Mouse (Mus musculus) MEL (cell line): Measurements from ENCODE around the gene Hspa1b. TPM values are rescaled to one million over a fixed set of nuclear protein-coding genes. Genes with fewer than 3 reads are reported as not detected.
"Not testable (repeated sequence)": the region's sequence is repeated elsewhere in the genome, so short reads cannot be mapped to it uniquely, and the experiment has no call there.

Experiments used
- DNase-seq: peaks from one replicate; pipeline ENCODE4 v3.0.0; 2011; ENCODE audit warnings: low read depth, low spot score
- H3K27ac ChIP-seq: 2 replicates; pipeline ENCODE4 v1.5.1; 2012; ENCODE audit warnings: low read depth, mild to moderate bottlenecking, control low read depth, low read length, moderate library complexity; ENCODE audit not compliant: control insufficient read depth
- H3K27me3 ChIP-seq, 2 experiments: fragments of 150-350 bp in 1 of 2; sonication (generic) in 1 of 2; 2 replicates each; pipeline ENCODE4 v1.6.1; 2012; ENCODE audit warnings: low read length in 2 of 2, mild to moderate bottlenecking in 2 of 2, improper control_type of control experiment in 1 of 2, moderate library complexity in 1 of 2; ENCODE audit not compliant: insufficient read depth in 2 of 2, control insufficient read depth in 1 of 2
- H3K36me3 ChIP-seq, 2 experiments: 2 replicates each; pipeline ENCODE4 v1.6.1; 2012 to 2014; ENCODE audit warnings: low read length in 2 of 2, improper control_type of control experiment in 1 of 2, inconsistent platforms in 1 of 2, mild to moderate bottlenecking in 1 of 2; ENCODE audit not compliant: insufficient read depth in 2 of 2, control insufficient read depth in 1 of 2
- H3K4me1 ChIP-seq, 2 experiments: fragments of 150-350 bp in 1 of 2; sonication (generic) in 1 of 2; 2 replicates each; pipeline ENCODE4 v1.6.1; 2012; ENCODE audit warnings: low read length in 2 of 2, improper control_type of control experiment in 1 of 2, mild to moderate bottlenecking in 1 of 2; ENCODE audit not compliant: insufficient read depth in 2 of 2, control insufficient read depth in 1 of 2
- H3K4me3 ChIP-seq, 2 experiments: fragments of 150-350 bp in 1 of 2; sonication (generic) in 1 of 2; 2 replicates each; pipeline ENCODE4 v1.5.1; 2012; ENCODE audit warnings: low read depth in 2 of 2, low read length in 2 of 2, mild to moderate bottlenecking in 2 of 2, moderate library complexity in 2 of 2, control low read depth in 1 of 2, improper control_type of control experiment in 1 of 2; ENCODE audit not compliant: control insufficient read depth in 1 of 2, insufficient read depth in 1 of 2
- H3K79me2 ChIP-seq: 2 replicates; pipeline ENCODE4 v1.6.1; 2012; ENCODE audit warnings: mild to moderate bottlenecking, low read length, moderate library complexity; ENCODE audit not compliant: control insufficient read depth, poor library complexity, insufficient read depth
- H3K9ac ChIP-seq: 2 replicates; pipeline ENCODE4 v1.6.1; 2012; ENCODE audit warnings: low read depth, mild to moderate bottlenecking, control low read depth, low read length, moderate library complexity; ENCODE audit not compliant: control insufficient read depth, poor library complexity, severe bottlenecking
- H3K9me3 ChIP-seq: fragments of 150-350 bp; sonication (generic); replicated peaks from 2 replicates; pipeline ENCODE4 v1.6.1; 2012; ENCODE audit warnings: mild to moderate bottlenecking, low read length, improper control_type of control experiment, moderate library complexity; ENCODE audit not compliant: insufficient read depth
- CHD2 ChIP-seq: IDR thresholded peaks from 2 replicates; pipeline ENCODE4 v1.6.1; 2011; ENCODE audit warnings: low read length, improper control_type of control experiment
- CTCF ChIP-seq, 3 experiments: IDR thresholded peaks in 2 of 3; conservative IDR thresholded peaks in 1 of 3; 2 replicates each; pipeline ENCODE4 v1.5.1; 2011 to 2012; ENCODE audit warnings: low read length in 3 of 3, low read depth in 2 of 3, mild to moderate bottlenecking in 2 of 3, improper control_type of control experiment in 1 of 3, inconsistent platforms in 1 of 3, mixed read lengths in 1 of 3, moderate library complexity in 1 of 3; ENCODE audit not compliant: control insufficient read depth in 1 of 3, insufficient read depth in 1 of 3, poor library complexity in 1 of 3, severe bottlenecking in 1 of 3
- ELF1 ChIP-seq: IDR thresholded peaks from 2 replicates; pipeline ENCODE4 v1.6.1; 2014; ENCODE audit warnings: low read depth, mild to moderate bottlenecking, inconsistent platforms, low read length, improper control_type of control experiment, moderate library complexity
- GATA1 ChIP-seq: IDR thresholded peaks from 2 replicates; pipeline ENCODE4 v1.6.1; 2011; ENCODE audit warnings: low read depth, low read length, improper control_type of control experiment
- HCFC1 ChIP-seq: IDR thresholded peaks from 2 replicates; pipeline ENCODE4 v1.6.1; 2012; ENCODE audit warnings: low read depth, mild to moderate bottlenecking, inconsistent platforms, low read length, improper control_type of control experiment, moderate library complexity
- MXI1 ChIP-seq: IDR thresholded peaks from 2 replicates; pipeline ENCODE4 v1.6.1; 2011; ENCODE audit warnings: mild to moderate bottlenecking, low read depth, low read length, improper control_type of control experiment
- MYB ChIP-seq: IDR thresholded peaks from 2 replicates; pipeline ENCODE4 v1.6.1; 2011; ENCODE audit warnings: mild to moderate bottlenecking, low read depth, low read length, improper control_type of control experiment
- NELFE ChIP-seq: IDR thresholded peaks from 2 replicates; pipeline ENCODE4 v1.6.1; 2011; ENCODE audit warnings: low read depth, low read length, improper control_type of control experiment
- NRF1 ChIP-seq: IDR thresholded peaks from 2 replicates; pipeline ENCODE4 v1.6.1; 2014; ENCODE audit warnings: low read depth, mild to moderate bottlenecking, inconsistent platforms, low read length, improper control_type of control experiment, moderate library complexity; ENCODE audit not compliant: poor library complexity, insufficient read depth, severe bottlenecking
- RCOR1 ChIP-seq: IDR thresholded peaks from 2 replicates; pipeline ENCODE4 v1.6.1; 2012; ENCODE audit warnings: low read depth, mild to moderate bottlenecking, inconsistent platforms, low read length, improper control_type of control experiment
- USF1 ChIP-seq: IDR thresholded peaks from 2 replicates; pipeline ENCODE4 v1.6.1; 2014; ENCODE audit warnings: low read depth, mild to moderate bottlenecking, inconsistent platforms, low read length, improper control_type of control experiment, moderate library complexity
- ZNF384 ChIP-seq: IDR thresholded peaks from 2 replicates; pipeline ENCODE4 v1.6.1; 2012; ENCODE audit warnings: low read depth, mild to moderate bottlenecking, inconsistent platforms, low read length, improper control_type of control experiment
- polyA plus RNA-seq, 2 experiments: library from polyadenylated mRNA; stranded (reverse) in 1 of 2; unstranded in 1 of 2; fragments of >175 nt in 1 of 2; fragments of >200 nt in 1 of 2; gene quantifications; 2 replicates each; pipeline versions ENCODE4 v1.2.1 to v1.2.4; 2012; ENCODE audit warnings: low replicate concordance in 2 of 2, low read depth in 1 of 2; ENCODE audit not compliant: insufficient read length in 2 of 2, insufficient read depth in 1 of 2, missing spikeins in 1 of 2
- total RNA-seq: library from RNA; depleted of rRNA; stranded (reverse); fragments of 300-350 nt; gene quantifications from 2 replicates; pipeline ENCODE4 v1.2.3, GENCODE M21; 2012

Hspa1b gene
- total and polyA plus RNA-seq, 3 experiments: 0.04 TPM; not detected in 2

DNA sequence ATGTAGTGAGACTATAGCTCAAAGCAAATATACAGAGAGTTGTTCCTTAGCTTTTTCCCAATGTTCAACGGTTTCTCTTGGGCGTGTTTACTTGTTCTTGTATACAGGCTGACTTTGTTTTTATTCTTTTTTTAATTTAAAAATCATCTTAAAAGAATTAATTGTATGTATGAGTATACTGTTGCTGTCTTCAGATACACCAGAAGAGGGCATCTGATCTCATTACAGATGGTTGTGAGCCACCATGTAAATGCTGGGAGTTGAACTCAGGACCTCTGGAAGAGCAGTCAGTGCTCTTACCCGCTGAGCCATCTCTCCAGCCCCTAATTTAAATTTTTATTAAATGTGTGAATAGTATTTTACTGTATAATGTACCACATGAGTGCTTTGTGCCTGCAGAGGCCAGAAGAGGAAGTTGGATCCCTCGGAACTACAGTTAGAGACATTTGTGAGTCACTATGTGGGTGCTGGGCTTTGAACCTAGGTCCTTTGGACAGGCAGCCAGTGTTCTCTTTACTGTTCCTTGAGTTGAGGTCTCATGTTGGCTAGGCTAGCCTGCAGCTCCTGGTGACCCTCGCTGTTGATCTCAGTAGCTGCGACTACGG, 48.5 kb upstream of the Hspa1b start (continued):
- TF ChIP-seq MYB (no peak), GATA1 (no peak), MXI1 (no peak), CHD2 (no peak), CTCF (IDR thresholded peaks at IDR 0.05 in 2 of 3, conservative IDR thresholded peaks at IDR 0.05 in 1 of 3; ENCODE audit: control insufficient read depth in 1 of 3, insufficient read depth in 1 of 3, low read depth in 2 of 3, low read length in 3 of 3, poor library complexity in 1 of 3, severe bottlenecking in 1 of 3) (peak in 2 of 3 experiments; percentile 20 to 49; a peak in 4 of 6 replicates), USF1 (no peak), HCFC1 (peak; percentile 37; the same call in 1 of the 2 replicates), ELF1 (0 out of 2 replicates have a peak, but pooled peaks have one; percentile 14), NRF1 (no peak), RCOR1 (no peak)

DNA sequence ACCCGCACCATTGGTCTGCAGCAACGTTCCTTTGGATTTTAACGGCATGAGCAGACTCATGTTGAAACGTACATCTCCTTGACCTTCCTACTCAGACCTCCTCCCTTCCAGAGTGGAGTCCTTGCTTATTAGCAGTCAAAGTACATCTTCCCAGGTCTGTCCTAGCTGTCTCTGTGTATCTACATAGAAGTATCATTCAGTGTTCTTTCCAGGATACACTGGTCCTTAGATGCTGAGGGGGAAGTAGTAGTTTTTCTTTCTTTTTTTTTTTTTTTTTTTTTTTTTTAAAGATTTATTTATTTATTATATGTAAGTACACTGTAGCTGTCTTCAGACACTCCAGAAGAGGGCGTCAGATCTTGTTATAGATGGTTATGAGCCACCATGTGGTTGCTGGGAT, 46.9 kb upstream of the Hspa1b start:
- not testable (repeated sequence) for H3K9me3 ChIP-seq, H3K27me3 ChIP-seq, H3K9ac ChIP-seq, H3K36me3 ChIP-seq, H3K4me3 ChIP-seq, H3K27ac ChIP-seq, DNase-seq
- H3K79me2 ChIP-seq: peaks cover 48% of the 10 kb centered on the region
- peak; percentile 64 for TF ChIP-seq ZNF384
- peaks cover 0 to 13% of the 10 kb centered on the region in 2 experiments; a peak in 2 of 4 replicates for H3K4me1 ChIP-seq

DNA sequence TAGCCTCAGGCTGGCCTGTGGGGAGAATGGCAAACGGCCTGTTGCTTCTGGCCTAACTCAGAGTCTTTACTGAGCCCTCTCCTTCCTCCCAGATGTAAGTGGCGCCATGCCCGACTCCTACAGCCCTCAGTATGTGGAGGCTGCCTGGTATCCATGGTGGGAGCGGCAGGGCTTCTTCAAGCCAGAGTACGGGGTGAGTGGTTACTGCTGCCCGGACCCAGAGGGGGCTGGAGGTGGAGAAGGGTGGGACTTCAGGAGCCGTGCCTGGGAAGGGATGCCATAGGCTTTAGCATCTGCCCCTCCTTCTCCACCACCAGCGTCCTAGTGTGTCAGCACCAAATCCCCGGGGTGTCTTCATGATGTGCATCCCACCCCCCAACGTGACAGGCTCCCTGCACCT, 46.1 kb upstream of the Hspa1b start:
- no peaks in the 10 kb centered on the region for H3K27me3 ChIP-seq
- no peak overlapping the region for H3K4me3 ChIP-seq
- H3K36me3 ChIP-seq: peaks cover 6 to 7% of the 10 kb centered on the region in 2 experiments
- no peak overlapping the region for H3K9ac ChIP-seq
- peaks cover 50% of the 10 kb centered on the region for H3K79me2 ChIP-seq
- no peak for TF ChIP-seq NELFE
- H3K27ac ChIP-seq: no peak overlapping the region
- DNase-seq: no peak
- no peaks in the 10 kb centered on the region for H3K9me3 ChIP-seq
- peaks cover 0 to 13% of the 10 kb centered on the region in 2 experiments; a peak in 2 of 4 replicates for H3K4me1 ChIP-seq
